Mouse (Mus musculus) ES-Bruce4 (cell line): ENCODE measurements around the gene Hs3st5.

Experiments
- CTCF ChIP-seq: IDR thresholded peaks from one replicate; pipeline ENCODE4 v1.8.1; 2011; ENCODE audit warnings: low read depth, low read length
- POLR2A ChIP-seq: IDR thresholded peaks from one replicate; pipeline ENCODE4 v1.8.1; 2011; ENCODE audit warnings: low read length; ENCODE audit not compliant: insufficient read depth

DNA sequence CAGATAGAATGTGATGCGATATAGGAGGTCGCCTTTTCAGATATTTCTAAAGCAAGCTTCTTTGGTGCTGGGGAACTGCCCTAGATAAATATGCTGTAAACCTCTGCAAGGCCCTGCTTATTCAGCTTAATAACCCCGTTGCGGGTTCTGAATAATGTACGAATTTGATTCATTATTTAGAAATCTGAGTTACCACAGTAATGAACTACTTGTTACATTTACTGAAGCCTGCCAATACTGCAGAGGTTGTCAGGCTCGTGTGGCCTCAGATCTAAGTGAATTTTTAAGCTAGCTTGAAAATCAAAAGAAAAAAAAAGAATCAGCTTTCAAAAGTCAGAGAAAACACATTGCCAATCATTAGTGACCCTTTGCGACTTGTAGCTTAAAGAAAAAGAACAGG, 280.4 kb downstream of the Hs3st5 start:
- TF ChIP-seq CTCF, result no peak
- TF ChIP-seq POLR2A, result no peak
